Mouse (Mus musculus): ENCODE results near the gene Gm13275. TPM values are rescaled to one million over a fixed set of nuclear protein-coding genes. Genes with fewer than 3 reads are reported as not detected.

Gene Gm13275
- polyA plus RNA-seq, 1 experiment: not detected

- DNase-seq (ENCODE audit: low read depth): no peak
- TF ChIP-seq POLR2A (IDR thresholded peaks at IDR 0.05; ENCODE audit: borderline replicate concordance, extremely low read depth, insufficient read depth, insufficient read length, poor library complexity, severe bottlenecking) (no peak), CTCF (IDR thresholded peaks at IDR 0.05; ENCODE audit: borderline replicate concordance, extremely low read depth, insufficient read depth, insufficient read length) (no peak)
Measured at GRCm38 (mm10) chr4:88840058-88840457, 45.8 kb downstream of the Gm13275 start.

- TF ChIP-seq CTCF (IDR thresholded peaks at IDR 0.05; ENCODE audit: borderline replicate concordance, extremely low read depth, insufficient read depth, insufficient read length): no peak
- TF ChIP-seq POLR2A (IDR thresholded peaks at IDR 0.05; ENCODE audit: borderline replicate concordance, extremely low read depth, insufficient read depth, insufficient read length, poor library complexity, severe bottlenecking): no peak
- no peak for DNase-seq (ENCODE audit: low read depth)
Measured at GRCm38 (mm10) chr4:88841438-88841911, 47.2 kb downstream of the Gm13275 start, which contains the start of gene Ifna4. Gene Ifna4, plus strand, starts transcription at chr4:88841861.

Other genes starting within 250 kb of the Gm13275 start
- not detected in 2 replicates for gene Ifna15, start 236.2 kb upstream of the Gm13275 start, polyA plus RNA-seq (2012; rRNA removed)
- gene Ifna14, start 222.7 kb upstream of the Gm13275 start, polyA plus RNA-seq (2012; rRNA removed): not detected in 2 replicates
- not detected in 2 replicates for gene Ifna9, start 202.1 kb upstream of the Gm13275 start, polyA plus RNA-seq (2012; rRNA removed)
- not detected in 2 replicates for gene Ifna12, start 191.1 kb upstream of the Gm13275 start, polyA plus RNA-seq (2012; rRNA removed)
- gene C87499, start 160.1 kb upstream of the Gm13275 start, polyA plus RNA-seq (2012; rRNA removed): not detected in 2 replicates
- gene Ifna13, start 150.0 kb upstream of the Gm13275 start, polyA plus RNA-seq (2012; rRNA removed): not detected in 2 replicates
- gene Ifna16, start 117.6 kb upstream of the Gm13275 start, polyA plus RNA-seq (2012; rRNA removed): not detected in 2 replicates
- not detected in 2 replicates for gene Ifna2, start 110.6 kb upstream of the Gm13275 start, polyA plus RNA-seq (2012; rRNA removed)
- not detected in 2 replicates for gene Ifnab, start 103.1 kb upstream of the Gm13275 start, polyA plus RNA-seq (2012; rRNA removed)
- 1.2 and 2.4 TPM in 2 replicates for gene Gm26566, start 72.7 kb upstream of the Gm13275 start, polyA plus RNA-seq (2012; rRNA removed)
- 45.5 and 69.0 TPM in 2 replicates for gene Klhl9, start 72.0 kb upstream of the Gm13275 start, polyA plus RNA-seq (2012; rRNA removed)
- gene Gm13271, start 39.6 kb upstream of the Gm13275 start, polyA plus RNA-seq (2012; rRNA removed): not detected in 2 replicates
- gene Gm13283, start 34.4 kb upstream of the Gm13275 start, polyA plus RNA-seq (2012; rRNA removed): not detected in 2 replicates
- not detected in 2 replicates for gene Gm13290, start 20.7 kb upstream of the Gm13275 start, polyA plus RNA-seq (2012; rRNA removed)
- gene Gm13289, start 17.6 kb upstream of the Gm13275 start, polyA plus RNA-seq (2012; rRNA removed): not detected in 2 replicates
- gene Gm13272, start 14.6 kb upstream of the Gm13275 start, polyA plus RNA-seq (2012; rRNA removed): 0.11 TPM in 1 of 2 replicates, not detected in the other
- not detected in 2 replicates for gene Ifnz, start 12.4 kb upstream of the Gm13275 start, polyA plus RNA-seq (2012; rRNA removed)
- not detected in 2 replicates for gene Gm13276, start 8.8 kb upstream of the Gm13275 start, polyA plus RNA-seq (2012; rRNA removed)
- gene Gm13277, start 5.9 kb upstream of the Gm13275 start, polyA plus RNA-seq (2012; rRNA removed): not detected in 2 replicates
- not detected in 2 replicates for gene Gm13278, start 2.9 kb upstream of the Gm13275 start, polyA plus RNA-seq (2012; rRNA removed)
- gene Gm13279, start 2.9 kb downstream of the Gm13275 start, polyA plus RNA-seq (2012; rRNA removed): not detected in 2 replicates
- not detected in 2 replicates for gene Gm13285, start 5.2 kb downstream of the Gm13275 start, polyA plus RNA-seq (2012; rRNA removed)
- gene Gm13287, start 8.8 kb downstream of the Gm13275 start, polyA plus RNA-seq (2012; rRNA removed): not detected in 2 replicates
- gene Gm13288, start 11.0 kb downstream of the Gm13275 start, polyA plus RNA-seq (2012; rRNA removed): not detected in 2 replicates
- gene Ifna7, start 21.7 kb downstream of the Gm13275 start, polyA plus RNA-seq (2012; rRNA removed): 0.15 TPM in 1 of 2 replicates, not detected in the other
- gene Ifna11, start 25.5 kb downstream of the Gm13275 start, polyA plus RNA-seq (2012; rRNA removed): not detected in 2 replicates
- gene Ifna6, start 32.9 kb downstream of the Gm13275 start, polyA plus RNA-seq (2012; rRNA removed): not detected in 2 replicates
- gene Ifna5, start 41.0 kb downstream of the Gm13275 start, polyA plus RNA-seq (2012; rRNA removed): not detected in 2 replicates
- not detected in 2 replicates for gene Ifna4, start 47.4 kb downstream of the Gm13275 start, polyA plus RNA-seq (2012; rRNA removed)
- gene Ifna1, start 55.6 kb downstream of the Gm13275 start, polyA plus RNA-seq (2012; rRNA removed): not detected in 2 replicates
- not detected in 2 replicates for gene Ifne, start 85.7 kb downstream of the Gm13275 start, polyA plus RNA-seq (2012; rRNA removed)

All from brain, embryonic 14.5 days (tissue).